Mouse (Mus musculus) ZHBTc4 (cell line): ENCODE measurements around the gene Olfr1265.

Experiments
- DNase-seq: peaks from one replicate; pipeline ENCODE4 v3.0.0-alpha.2; 2011; ENCODE audit warnings: low read depth, low spot score

Gene Olfr1265

GRCm38 (mm10) chr2:90035037-90035436 is at the start of gene Olfr1265:
Gene Olfr1265, plus strand, starts transcription at chr2:90035337.
- DNase-seq: no peak

GRCm38 (mm10) chr2:89990921-89991320 is 44.2 kb upstream of the Olfr1265 start, which contains the start of gene Olfr1261:
Gene Olfr1261, plus strand, starts transcription at chr2:89991221.
- no peak for DNase-seq

- no peak for DNase-seq
Measured at GRCm38 (mm10) chr2:89999845-90000244, 35.3 kb upstream of the Olfr1265 start, which contains the start of gene Olfr1262. Gene Olfr1262, plus strand, starts transcription at chr2:90000145.

- DNase-seq: no peak
Measured at GRCm38 (mm10) chr2:90011831-90012230, 23.3 kb upstream of the Olfr1265 start, which contains the start of gene Olfr1263. Gene Olfr1263, plus strand, starts transcription at chr2:90012131.

- DNase-seq: no peak
Measured at GRCm38 (mm10) chr2:90025477-90025876, 9.7 kb upstream of the Olfr1265 start, which contains the start of gene Olfr1264. Gene Olfr1264, minus strand, starts transcription at chr2:90025577.

GRCm38 (mm10) chr2:90063494-90063893 is 28.4 kb downstream of the Olfr1265 start, which contains the start of gene Olfr140:
Gene Olfr140, minus strand, starts transcription at chr2:90063594.
- no peak for DNase-seq

- DNase-seq: no peak
Measured at GRCm38 (mm10) chr2:90070065-90070464, 34.9 kb downstream of the Olfr1265 start.
